Mouse (Mus musculus) layer of hippocampus, adult 2 months (tissue): ENCODE results near the gene Rpa2. TPM values are rescaled to one million over a fixed set of nuclear protein-coding genes. Genes with fewer than 3 reads are reported as not detected.
"Not testable (repeated sequence)": the region's sequence is repeated elsewhere in the genome, so short reads cannot be mapped to it uniquely, and the experiment has no call there.

Experiments
- DNase-seq, 2 experiments: peaks; one replicate each; pipeline ENCODE4 v3.0.0; 2022; ENCODE audit warnings: low spot score in 2 of 2
- H3K27ac ChIP-seq: fragments of 200-600 bp; 2 replicates; pipeline ENCODE4 v1.8.1; 2022
- H3K4me3 ChIP-seq: fragments of 200-600 bp; 2 replicates; pipeline ENCODE4 v1.8.1; 2022; ENCODE audit warnings: mild to moderate bottlenecking
- CTCF ChIP-seq: fragments of 200-600 bp; conservative IDR thresholded peaks from 2 replicates; pipeline ENCODE4 v1.8.1; 2022; ENCODE audit warnings: antibody characterized with exemption, mild to moderate bottlenecking, moderate library complexity
- total RNA-seq, 2 experiments: library from RNA; stranded (reverse); gene quantifications; 2 replicates each; pipeline ENCODE4 v1.2.3; 2021

Gene Rpa2
- total RNA-seq, 2 experiments from 2014 or later: 11.9 to 16.0 TPM

DNA sequence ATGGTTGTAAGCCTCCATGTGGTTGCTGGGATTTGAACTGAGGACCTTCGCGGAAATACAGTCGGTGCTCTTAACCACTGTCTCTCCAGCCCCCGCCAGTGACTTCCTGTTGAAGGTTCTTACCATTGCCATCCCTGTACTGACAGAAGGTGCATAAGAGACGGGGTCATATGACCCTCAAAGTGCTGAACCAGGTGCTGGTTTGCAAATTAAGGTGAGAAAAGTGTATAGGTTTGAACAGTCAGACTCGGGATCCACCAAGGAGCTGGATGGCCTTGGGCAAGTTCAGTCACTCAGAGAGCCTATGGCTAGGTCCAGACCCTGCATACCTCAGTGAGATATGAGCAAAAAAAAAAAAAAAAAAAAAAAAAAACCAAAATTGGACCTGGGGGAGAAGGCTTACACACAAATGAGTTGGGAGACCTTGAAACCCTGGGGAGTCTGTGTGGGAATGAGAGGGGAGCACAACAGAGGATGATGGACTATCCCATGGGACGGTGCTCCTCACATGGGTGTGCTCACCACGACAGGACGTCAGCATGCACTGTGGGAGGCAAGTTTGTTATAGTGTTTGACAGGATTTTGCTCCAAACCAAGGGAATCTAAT lies 21.1 kb upstream of the Rpa2 start:
- H3K27ac ChIP-seq: peak overlapping the region; percentile 77

GRCm38 (mm10) chr4:132747664-132748259 lies 20.4 kb upstream of the Rpa2 start:
- TF ChIP-seq CTCF: no peak
- Histone ChIP-seq H3K4me3 (peak overlapping the region; percentile 30; the same call in 1 of the 2 replicates), H3K27ac (peak overlapping the region; percentile 77)
- DNase-seq: no peak

More for the DNA sequence above, 21.1 kb upstream of the Rpa2 start:
- DNase-seq: no peak
- H3K4me3 ChIP-seq: no peak overlapping the region
- no peak for TF ChIP-seq CTCF

GRCm38 (mm10) chr4:132748778-132749177 lies 19.4 kb upstream of the Rpa2 start:
- no peak for TF ChIP-seq CTCF
- H3K4me3 ChIP-seq: no peak overlapping the region

DNA sequence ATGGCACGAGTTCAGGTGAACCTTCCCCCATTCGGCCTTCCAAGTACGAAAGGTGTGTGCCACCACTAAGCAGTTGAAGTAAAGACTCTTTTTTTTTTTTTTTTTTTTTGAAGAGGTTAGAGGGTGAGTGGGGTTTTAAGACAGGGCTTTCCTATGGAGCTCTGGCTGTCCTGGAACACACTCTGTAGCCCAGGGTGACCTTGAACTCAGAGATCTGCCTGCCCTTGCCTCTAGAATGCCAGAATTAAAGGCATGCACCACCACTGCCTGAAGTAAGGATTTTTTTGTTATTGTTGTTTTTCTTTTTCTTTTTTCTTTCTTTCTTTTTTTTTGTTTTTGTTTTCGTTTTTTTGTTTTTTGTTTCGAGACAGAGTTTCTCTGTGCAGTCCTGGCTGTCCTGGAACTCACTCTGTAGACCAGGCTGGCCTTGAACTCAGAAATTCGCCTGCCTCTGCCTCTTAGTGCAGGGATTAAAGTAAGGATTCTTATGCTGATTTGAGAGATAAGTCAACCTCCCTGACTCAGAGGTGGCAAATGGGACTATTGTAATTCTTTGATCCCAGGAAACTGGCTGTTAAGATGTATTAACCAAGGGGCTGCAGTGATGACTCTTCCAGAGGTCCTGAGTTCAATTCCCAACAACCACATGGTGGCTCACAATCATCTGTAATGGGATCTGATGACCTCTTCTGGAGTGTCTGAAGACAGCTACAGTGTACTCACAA lies 18.7 kb upstream of the Rpa2 start:
- TF ChIP-seq CTCF: no peak
- H3K4me3 ChIP-seq: no peak overlapping the region
- no peak overlapping the region for H3K27ac ChIP-seq
- no peak for DNase-seq

More at GRCm38 (mm10) chr4:132748778-132749177, 19.4 kb upstream of the Rpa2 start:
- H3K27ac ChIP-seq: no peak overlapping the region
- no peak for DNase-seq

DNA sequence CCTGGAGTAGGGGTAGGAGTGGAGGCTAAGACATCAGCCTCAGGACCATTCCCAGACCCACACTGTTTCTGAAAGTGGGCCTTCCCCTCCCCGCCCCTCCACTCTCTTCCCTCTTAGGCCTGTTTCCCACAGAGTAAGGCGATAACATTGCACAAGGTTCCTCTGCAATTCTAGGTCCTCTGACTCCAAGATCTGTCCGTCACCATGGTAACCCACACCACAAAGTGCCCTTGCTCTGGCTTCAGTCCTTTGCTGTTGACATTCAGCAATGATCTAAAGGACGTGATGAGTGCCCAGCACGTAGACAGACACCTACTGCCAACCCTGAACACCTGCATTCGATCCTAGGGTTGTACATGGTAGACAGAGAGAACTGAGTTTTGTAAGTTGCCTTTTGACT lies 15.1 kb upstream of the Rpa2 start:
- DNase-seq: no peak
- Histone ChIP-seq H3K27ac (no peak overlapping the region), H3K4me3 (no peak overlapping the region)
- TF ChIP-seq CTCF: no peak

- TF ChIP-seq CTCF: peak; percentile 83
- DNase-seq: peak; percentile 65 to 72
- Histone ChIP-seq H3K4me3 (peak within 1 kb of the TSS; percentile 59), H3K27ac (peak within 1 kb of the TSS; percentile 71)
These were observed 11.2 kb upstream of the Rpa2 start, which contains the start of gene Smpdl3b for GRCm38 (mm10) chr4:132756974-132757373. Gene Smpdl3b, minus strand, starts transcription at chr4:132757252.

- TF ChIP-seq CTCF: no peak
- DNase-seq: no peak
- peak overlapping the region; percentile 46; the same call in 1 of the 2 replicates for H3K27ac ChIP-seq
These were observed 10.3 kb upstream of the Rpa2 start for GRCm38 (mm10) chr4:132757633-132758351.

GRCm38 (mm10) chr4:132760296-132760695 lies 7.8 kb upstream of the Rpa2 start:
- Histone ChIP-seq H3K27ac (no peak overlapping the region), H3K4me3 (no peak overlapping the region)
- DNase-seq: no peak
- TF ChIP-seq CTCF: no peak

More at GRCm38 (mm10) chr4:132757633-132758351, 10.3 kb upstream of the Rpa2 start:
- H3K4me3 ChIP-seq: no peak overlapping the region

DNA sequence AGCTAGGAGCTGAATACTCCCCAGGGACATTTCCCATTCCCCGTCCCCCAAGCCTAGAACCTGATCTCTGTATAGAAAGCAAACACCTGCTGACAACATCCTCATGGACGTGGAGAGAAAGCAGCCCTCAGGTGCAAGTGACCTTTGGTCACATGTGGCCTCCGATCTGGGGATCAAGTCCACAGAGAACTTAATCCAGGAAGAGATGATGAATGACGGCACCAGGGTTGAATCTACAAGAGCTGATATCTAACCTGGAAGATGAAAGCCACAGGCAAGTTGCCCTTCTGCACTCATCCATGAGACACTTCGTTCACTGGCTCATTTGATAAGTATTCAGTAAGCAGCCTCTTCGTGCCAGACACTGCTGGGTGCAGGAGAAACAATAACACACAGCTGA lies 5.5 kb upstream of the Rpa2 start:
- no peak for DNase-seq
- no peak overlapping the region for H3K4me3 ChIP-seq
- H3K27ac ChIP-seq: no peak overlapping the region
- no peak for TF ChIP-seq CTCF

DNA sequence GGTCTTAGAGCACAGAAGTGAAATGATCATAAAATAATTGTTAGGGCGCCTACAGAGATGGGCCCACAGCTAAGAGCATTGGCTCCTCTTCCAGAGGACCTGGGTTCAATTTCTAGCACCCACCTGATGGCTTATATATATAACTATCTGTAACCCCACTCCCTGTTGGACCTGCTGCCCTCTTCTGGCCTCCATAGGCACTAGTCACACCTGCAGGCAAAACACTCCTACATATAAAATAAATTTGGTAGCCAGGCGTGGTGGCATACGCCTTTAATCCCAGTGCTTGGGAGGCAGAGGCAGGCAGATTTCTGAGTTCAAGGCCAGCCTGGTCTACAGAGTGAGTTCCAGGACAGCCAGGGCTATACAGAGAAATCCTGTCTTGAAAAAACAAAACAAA lies 5.0 kb upstream of the Rpa2 start:
- not testable (repeated sequence) for H3K4me3 ChIP-seq, DNase-seq, H3K27ac ChIP-seq

GRCm38 (mm10) chr4:132771776-132772175 lies 3.6 kb downstream of the Rpa2 start:
- Histone ChIP-seq H3K27ac (no peak overlapping the region), H3K4me3 (no peak overlapping the region)
- TF ChIP-seq CTCF: no peak
- DNase-seq: no peak

DNA sequence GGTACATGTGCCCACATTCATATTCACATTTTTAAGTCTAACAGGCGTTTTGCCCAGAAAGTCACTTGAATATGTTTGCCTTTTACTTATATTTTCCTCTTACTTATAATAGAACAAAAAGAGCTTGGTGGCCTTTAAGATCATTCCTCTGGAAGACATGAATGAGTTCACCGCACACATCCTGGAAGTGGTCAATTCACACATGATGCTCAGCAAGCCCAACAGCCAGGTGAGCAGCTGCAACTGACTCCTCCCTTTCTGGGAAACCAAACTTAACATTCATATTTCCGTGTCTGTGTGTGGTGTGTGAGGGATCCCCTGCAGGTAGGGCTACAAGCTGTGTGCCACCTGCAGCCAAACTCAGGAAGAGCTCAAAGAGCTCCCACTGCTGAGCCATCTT lies 6.8 kb downstream of the Rpa2 start:
- no peak for DNase-seq
- Histone ChIP-seq H3K4me3 (no peak overlapping the region), H3K27ac (no peak overlapping the region)
- TF ChIP-seq CTCF: no peak

GRCm38 (mm10) chr4:132776764-132777163 lies 8.6 kb downstream of the Rpa2 start:
- Histone ChIP-seq H3K4me3 (no peak overlapping the region), H3K27ac (no peak overlapping the region)
- peak; percentile 71 to 83 for DNase-seq
- peak; percentile 75 for TF ChIP-seq CTCF
